Mouse (Mus musculus) spleen, postnatal 4 days (tissue): ENCODE results near the gene Rora.
A peak's percentile ranks its signal among the peaks of the same experiment; 100 is the strongest.

ENCODE experiments used
- DNase-seq, 2 experiments: peaks; one replicate each; pipeline ENCODE4 v3.0.0; 2022; ENCODE audit warnings: low spot score in 2 of 2

The Rora gene

GRCm38 (mm10) chr9:69397760-69398452 is 744.3 kb downstream of the Rora start, which contains the start of gene Ice2:
Gene Ice2 (plus strand): TSS chr9:69397906.
- peak; percentile 70 to 86 for DNase-seq

DNA sequence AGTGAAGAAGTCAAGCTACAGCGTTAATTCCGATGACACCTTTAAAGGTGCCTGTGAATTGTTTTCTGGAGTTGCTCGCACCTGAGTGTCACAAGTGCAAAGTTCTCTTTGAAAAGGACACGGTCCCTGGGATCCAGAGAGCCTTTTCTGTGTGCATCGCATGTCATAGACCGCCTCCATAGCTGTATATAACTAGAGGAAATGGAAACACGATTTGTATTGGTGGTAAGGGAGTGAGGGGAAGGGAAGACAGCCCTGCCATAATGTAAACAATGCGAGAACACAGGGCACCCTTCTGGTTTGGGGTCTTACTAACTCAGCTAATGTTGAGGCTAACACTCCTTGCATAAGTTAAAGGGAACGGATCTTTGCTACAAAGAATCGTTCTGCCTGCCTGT is 744.9 kb downstream of the Rora start:
- DNase-seq = no peak

GRCm38 (mm10) chr9:69404671-69405070 is 751.1 kb downstream of the Rora start:
- no peak for DNase-seq

- DNase-seq = no peak
Observed at GRCm38 (mm10) chr9:69419476-69419875, 765.9 kb downstream of the Rora start.

DNA sequence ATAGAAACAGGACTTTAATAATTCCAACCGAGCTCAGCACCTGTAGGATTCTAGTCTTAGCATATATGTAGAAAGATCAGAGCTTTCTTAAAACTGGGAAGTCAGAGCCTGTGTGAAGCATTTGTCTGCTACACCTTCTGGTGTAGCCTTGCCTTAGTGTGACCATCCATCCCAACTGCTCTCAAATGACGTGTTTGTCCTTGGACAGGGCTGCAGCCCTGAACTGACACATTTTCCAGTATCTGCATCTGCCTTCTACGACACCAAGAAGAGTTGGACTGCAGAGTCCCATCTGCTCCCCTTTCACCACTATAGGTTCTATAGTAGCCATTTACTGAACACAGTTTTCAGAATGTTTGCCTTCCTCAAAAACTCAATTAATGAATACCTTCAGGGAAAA is 776.9 kb downstream of the Rora start:
- DNase-seq = no peak

- DNase-seq = no peak
Observed at GRCm38 (mm10) chr9:69431863-69432555, 778.4 kb downstream of the Rora start.

- no peak for DNase-seq
Observed at GRCm38 (mm10) chr9:69435194-69435593, 781.6 kb downstream of the Rora start.

- DNase-seq = no peak
Observed at GRCm38 (mm10) chr9:69435662-69436061, 782.1 kb downstream of the Rora start.
